Mouse (Mus musculus) small intestine, adult 2 months (tissue): ENCODE results near the gene Rasal1. TPM values are rescaled to one million over a fixed set of nuclear protein-coding genes. Genes with fewer than 3 reads are reported as not detected.

ENCODE experiments used
- H3K27ac ChIP-seq: fragments of 200-500 bp; 2 replicates; pipeline ENCODE4 v1.5.1; 2012; ENCODE audit warnings: low read depth, low read length, control low read depth, inconsistent platforms; ENCODE audit not compliant: insufficient read depth
- H3K27me3 ChIP-seq: fragments of 200-500 bp; 2 replicates; pipeline ENCODE4 v1.6.1; 2012; ENCODE audit warnings: mild to moderate bottlenecking, moderate library complexity, low read length, inconsistent platforms; ENCODE audit not compliant: control insufficient read depth, insufficient read depth
- H3K36me3 ChIP-seq: fragments of 200-500 bp; 2 replicates; pipeline ENCODE4 v1.6.1; 2012; ENCODE audit warnings: mild to moderate bottlenecking, low read length, control low read depth, inconsistent platforms; ENCODE audit not compliant: control insufficient read depth, insufficient read depth
- H3K4me1 ChIP-seq: fragments of 200-500 bp; 2 replicates; pipeline ENCODE4 v1.6.1; 2012; ENCODE audit warnings: low read length, inconsistent platforms, mixed read lengths; ENCODE audit not compliant: control insufficient read depth, insufficient read depth, insufficient read length
- H3K4me3 ChIP-seq: fragments of 200-500 bp; 2 replicates; pipeline ENCODE4 v1.5.1; 2012; ENCODE audit warnings: low read depth, mild to moderate bottlenecking, control low read depth, inconsistent platforms, low read length, moderate library complexity
- CTCF ChIP-seq: fragments of 200-500 bp; IDR thresholded peaks from 2 replicates; pipeline ENCODE4 v1.5.1; 2012; ENCODE audit warnings: low read depth, mild to moderate bottlenecking, control low read depth, inconsistent platforms, low read length, moderate library complexity, mixed read lengths; ENCODE audit not compliant: insufficient replicate concordance, insufficient read length; ENCODE audit errors: extremely low read depth
- POLR2A ChIP-seq: fragments of 200-500 bp; IDR thresholded peaks from 2 replicates; pipeline ENCODE4 v1.6.1; 2012; ENCODE audit warnings: low read depth, mild to moderate bottlenecking, control low read depth, inconsistent platforms, low read length, moderate library complexity
- WGBS: fragments of 180-500 bp; shearing (Covaris S2); methylation state at CpG from one replicate; pipeline ENCODE4 v1.1.7; 2018; 5-methylcytosine and 5-hydroxymethylcytosine counted together
- polyA plus RNA-seq: library from polyadenylated mRNA; depleted of rRNA; stranded (reverse); fragments of >200 nt; gene quantifications from 2 replicates; pipeline ENCODE4 v1.2.3, GENCODE M21; 2012

Gene Rasal1
- polyA plus RNA-seq, 1 experiment: 1.7 TPM

DNA sequence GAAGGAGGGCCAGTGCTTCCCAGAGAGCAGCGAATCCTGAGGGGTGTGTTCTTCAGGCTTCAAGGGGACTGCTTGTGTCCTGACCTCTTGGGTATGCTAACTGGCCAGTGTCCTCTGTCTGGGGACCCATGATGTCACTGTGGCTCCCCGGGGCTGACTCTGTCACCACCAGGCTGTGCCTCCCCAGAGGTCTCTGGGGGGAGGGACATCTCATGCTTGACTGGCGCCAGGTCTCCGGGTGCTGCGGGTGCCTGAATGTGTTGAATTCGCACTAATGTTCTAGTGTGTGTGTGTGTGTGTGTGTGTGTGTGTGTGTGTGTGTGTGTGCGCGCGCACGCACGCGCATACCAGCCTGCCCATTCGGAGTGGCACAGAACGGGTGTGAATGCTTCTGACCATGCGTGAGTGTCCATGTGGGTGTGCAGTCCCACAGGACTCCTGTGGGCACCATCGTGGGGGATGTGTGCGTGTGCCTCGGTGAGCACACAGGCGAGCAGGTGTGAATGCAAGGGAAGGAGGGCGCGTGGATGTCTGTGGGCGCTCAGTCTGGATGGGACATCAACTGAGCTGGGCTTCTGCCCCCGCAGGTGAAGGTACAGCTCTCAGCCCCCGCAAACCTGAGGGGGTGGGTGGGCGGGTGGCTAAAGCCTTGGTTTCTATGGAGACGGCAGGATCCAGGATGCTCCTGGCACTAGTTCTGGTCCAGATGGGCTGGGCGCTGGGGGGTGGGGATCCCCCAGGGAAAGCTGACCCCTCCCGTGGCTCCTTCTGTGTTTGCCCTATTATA is 4.5 kb downstream of the Rasal1 start:
- no peak for TF ChIP-seq POLR2A
- TF ChIP-seq CTCF: no peak
- WGBS: 78% methylated on average over 28 of the region's 28 CpGs
- Histone ChIP-seq H3K36me3 (no peaks in the 10 kb centered on the region), H3K4me1 (peaks cover 13% of the 10 kb centered on the region), H3K27ac (no peak overlapping the region), H3K27me3 (peaks cover 10% of the 10 kb centered on the region; the same call in 1 of the 2 replicates), H3K4me3 (no peak overlapping the region)

DNA sequence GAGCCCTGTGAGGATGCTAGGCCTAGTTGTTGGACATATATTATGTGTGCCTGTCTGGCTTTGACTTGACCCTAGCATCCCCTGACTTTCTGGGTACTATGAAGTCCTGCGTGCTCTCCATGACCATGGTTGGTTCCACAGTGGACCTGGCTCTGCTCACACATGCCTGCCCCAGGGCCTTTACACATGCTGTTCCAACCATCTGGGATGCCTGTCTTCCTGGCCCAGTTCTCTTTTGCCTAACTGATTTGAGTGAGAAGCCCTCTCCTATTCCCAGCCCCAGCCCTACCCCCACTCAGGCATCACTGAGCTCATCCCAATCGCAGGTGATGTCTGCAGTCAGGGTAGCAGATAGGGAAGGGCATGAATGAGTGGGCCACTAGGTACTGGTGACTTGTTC is 5.3 kb downstream of the Rasal1 start:
- WGBS: 88% methylated on average over 2 of the region's 2 CpGs
- Histone ChIP-seq H3K36me3 (no peaks in the 10 kb centered on the region), H3K27ac (no peak overlapping the region), H3K4me3 (no peak overlapping the region), H3K27me3 (peaks cover 7% of the 10 kb centered on the region; the same call in 1 of the 2 replicates), H3K4me1 (peaks cover 9% of the 10 kb centered on the region)
- TF ChIP-seq CTCF: no peak
- TF ChIP-seq POLR2A: no peak

DNA sequence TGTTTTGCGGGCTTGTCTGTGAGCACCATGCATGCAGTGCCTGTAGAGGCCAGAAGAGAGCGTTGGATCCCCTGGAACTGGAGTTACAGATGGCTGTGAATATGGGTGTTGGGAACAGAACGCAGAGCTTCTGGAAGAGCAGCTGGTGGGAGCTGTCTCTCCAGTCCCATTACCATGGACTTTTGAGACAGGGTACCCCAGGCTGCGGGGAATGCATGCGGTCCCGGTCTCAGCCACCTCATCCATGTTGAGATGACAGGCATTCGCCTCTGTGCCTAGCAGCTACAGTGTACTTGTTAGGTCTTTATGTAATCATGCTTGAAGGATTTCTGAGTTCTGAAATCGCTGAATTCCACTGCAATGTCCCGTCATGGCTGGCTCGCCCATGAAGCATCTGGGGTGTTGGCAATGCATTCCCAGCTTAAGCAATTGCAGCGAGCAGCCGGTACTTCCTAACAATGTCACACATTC is 7.7 kb downstream of the Rasal1 start:
- Histone ChIP-seq H3K27ac (no peak overlapping the region), H3K27me3 (no peaks in the 10 kb centered on the region), H3K4me3 (no peak overlapping the region), H3K4me1 (peaks cover 3% of the 10 kb centered on the region), H3K36me3 (no peaks in the 10 kb centered on the region)
- TF ChIP-seq POLR2A (no peak), CTCF (no peak)
- 79% methylated on average over 12 of the region's 12 CpGs for WGBS

DNA sequence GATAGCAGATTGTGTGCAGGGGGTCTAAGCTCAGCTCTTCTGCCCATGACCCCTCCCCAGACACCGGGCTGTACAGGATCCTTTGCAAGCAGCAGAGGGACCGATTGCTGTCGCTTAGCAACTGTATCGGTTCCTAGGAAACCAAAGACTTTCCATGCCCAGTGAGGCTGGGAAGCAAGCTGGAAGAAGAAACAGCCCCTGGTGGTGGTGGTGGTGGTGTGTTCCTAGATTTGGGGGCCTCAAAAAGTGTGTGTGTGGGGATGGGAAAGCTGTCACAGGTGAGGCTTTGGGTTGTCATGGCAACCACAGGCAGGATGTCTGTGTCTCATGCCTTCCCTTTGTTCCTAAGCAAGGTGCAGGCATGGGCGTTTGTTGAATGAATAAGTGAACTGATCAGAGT is 12.2 kb downstream of the Rasal1 start:
- Histone ChIP-seq H3K4me1 (no peaks in the 10 kb centered on the region), H3K4me3 (no peak overlapping the region), H3K36me3 (no peaks in the 10 kb centered on the region), H3K27me3 (no peaks in the 10 kb centered on the region), H3K27ac (no peak overlapping the region)
- TF ChIP-seq CTCF (no peak), POLR2A (no peak)
- WGBS: 30% methylated on average over 5 of the region's 5 CpGs

DNA sequence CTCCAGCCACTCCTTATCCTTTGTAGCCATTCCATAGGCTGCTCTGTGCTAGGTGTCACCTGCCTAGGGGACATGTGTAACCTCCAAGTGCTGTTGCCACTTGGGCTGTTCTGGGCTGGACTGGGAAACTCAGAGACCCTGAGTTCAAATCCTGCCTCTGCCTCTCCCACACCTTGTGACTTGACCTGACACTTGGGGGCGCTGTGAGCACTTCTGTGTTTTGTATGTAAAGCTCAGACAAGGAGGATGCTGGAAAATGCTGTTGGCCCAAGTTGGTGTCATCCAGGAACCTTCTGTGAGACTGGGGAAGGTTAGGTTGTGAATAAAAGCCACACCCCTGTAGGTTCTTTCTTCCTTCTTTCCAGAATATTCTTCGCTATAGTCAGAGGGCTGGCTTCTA is 16.3 kb downstream of the Rasal1 start:
- no peak overlapping the region for H3K4me3 ChIP-seq
- H3K27ac ChIP-seq: no peak overlapping the region
- no peaks in the 10 kb centered on the region for H3K27me3 ChIP-seq
- H3K4me1 ChIP-seq: no peaks in the 10 kb centered on the region
- no peaks in the 10 kb centered on the region for H3K36me3 ChIP-seq
- TF ChIP-seq CTCF (no peak), POLR2A (no peak)
- 46% methylated on average over 2 of the region's 2 CpGs for WGBS

DNA sequence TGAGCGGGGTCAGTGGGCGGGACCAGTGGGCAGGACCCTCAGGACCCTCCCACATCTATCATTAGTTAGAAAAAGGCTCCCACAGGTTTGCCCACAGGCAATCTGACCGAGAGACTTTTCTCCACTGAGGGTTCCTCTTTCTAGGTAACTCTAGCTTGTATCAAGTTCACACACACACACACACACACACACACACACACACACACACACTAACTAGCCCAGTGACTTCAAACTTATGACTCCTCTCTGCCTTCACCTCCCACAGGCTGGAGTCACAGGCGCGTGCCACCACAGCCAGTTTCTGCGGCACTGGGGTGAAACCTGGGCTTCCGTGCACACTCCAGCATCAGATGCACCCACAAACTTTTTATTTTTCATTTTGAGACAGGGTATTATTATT is 20.1 kb downstream of the Rasal1 start:
- Histone ChIP-seq H3K36me3 (no peaks in the 10 kb centered on the region), H3K4me3 (no peak overlapping the region), H3K4me1 (no peaks in the 10 kb centered on the region), H3K27me3 (no peaks in the 10 kb centered on the region), H3K27ac (no peak overlapping the region)
- WGBS: 72% methylated on average over 7 of the region's 7 CpGs
- TF ChIP-seq CTCF: no peak
- TF ChIP-seq POLR2A: no peak

DNA sequence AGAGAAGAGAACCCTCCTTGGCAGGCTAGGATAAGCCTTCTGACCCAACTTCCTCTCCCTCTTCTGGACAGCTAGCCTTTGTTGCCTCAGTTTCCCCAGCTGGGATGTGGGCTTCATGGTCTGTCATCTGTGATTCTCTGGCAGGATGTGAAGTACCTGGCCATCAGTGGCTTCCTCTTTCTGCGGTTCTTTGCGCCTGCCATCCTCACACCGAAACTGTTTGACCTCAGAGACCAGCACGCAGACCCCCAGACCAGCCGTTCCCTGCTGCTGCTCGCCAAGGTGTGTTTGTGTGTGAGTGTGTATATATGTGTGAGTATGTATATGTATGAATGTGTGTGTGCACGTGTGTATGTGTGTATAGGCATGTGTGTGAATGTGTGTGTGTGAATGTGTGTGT is 21.5 kb downstream of the Rasal1 start:
- Histone ChIP-seq H3K36me3 (no peaks in the 10 kb centered on the region), H3K27ac (no peak overlapping the region), H3K4me1 (no peaks in the 10 kb centered on the region), H3K4me3 (no peak overlapping the region), H3K27me3 (no peaks in the 10 kb centered on the region)
- 80% methylated on average over 7 of the region's 7 CpGs for WGBS
- TF ChIP-seq CTCF: no peak
- no peak for TF ChIP-seq POLR2A
